Mouse (Mus musculus): ENCODE measurements around the gene Olfr1222. TPM values are rescaled to one million over a fixed set of nuclear protein-coding genes. Genes with fewer than 3 reads are reported as not detected.
"Not testable (repeated sequence)": the region's sequence is repeated elsewhere in the genome, so short reads cannot be mapped to it uniquely, and the experiment has no call there.

Olfr1222 gene
- not detected for polyA plus RNA-seq (2012; fragmentation: generic; extraction: Trizol)
- long read RNA-seq, experiment 1 = 0 reads
- long read RNA-seq, experiment 2 = 0 reads

DNA sequence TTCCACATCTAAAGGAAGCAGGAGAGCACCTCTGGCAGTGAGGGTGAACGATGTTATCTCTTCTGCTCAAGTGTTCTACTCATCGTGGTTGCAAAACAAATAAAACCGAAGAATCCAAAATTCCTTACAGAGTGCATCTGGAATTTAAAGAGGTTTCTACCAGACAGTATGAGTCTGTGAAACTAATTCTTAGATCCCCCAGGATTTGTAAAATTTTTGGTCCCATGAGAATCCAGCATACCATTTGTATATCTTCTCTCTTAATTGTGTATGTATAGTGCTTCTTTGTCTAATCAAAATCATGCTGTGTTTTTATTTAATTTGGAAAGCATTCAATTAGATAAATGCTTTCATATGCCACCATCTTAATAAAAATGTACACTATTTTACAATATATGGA is at the start of gene Olfr1222:
Gene Olfr1222 (minus strand): TSS at position 101 of the 400 bp plus-strand sequence.
- no peak within 1 kb of the TSS for H3K4me3 ChIP-seq (ENCODE audit: insufficient read depth, poor library complexity, severe bottlenecking)
- H3K36me3 ChIP-seq (ENCODE audit: control insufficient read depth, insufficient read depth) = no peaks in the 10 kb centered on the region

DNA sequence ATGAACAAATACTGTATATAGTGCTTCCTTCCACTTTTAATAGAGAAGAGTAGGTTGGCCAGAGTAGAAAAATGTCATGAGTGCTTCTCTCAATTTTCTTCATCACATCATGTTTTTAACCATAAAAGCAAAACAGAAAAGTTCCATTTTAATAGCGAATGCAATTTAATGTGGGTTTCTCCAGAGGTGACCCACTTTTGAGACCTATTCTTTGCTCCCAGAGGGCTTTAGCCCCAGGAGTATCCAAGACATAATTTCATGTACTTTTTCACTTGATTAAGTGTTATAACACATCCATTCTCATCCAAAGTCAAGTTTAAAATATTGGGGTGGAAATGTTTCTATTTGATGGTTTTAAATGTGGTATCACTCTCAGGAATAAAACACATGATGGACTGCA is 41.7 kb upstream of the Olfr1222 start, which contains the start of gene Olfr1225:
Gene Olfr1225 (minus strand): TSS at position 101 of the 400 bp plus-strand sequence.
- no peak within 1 kb of the TSS for H3ac ChIP-seq (ENCODE audit: control insufficient read depth, insufficient read length, low read depth)
- TF ChIP-seq MAX (IDR thresholded peaks at IDR 0.05) (no peak), FOSL1 (IDR thresholded peaks at IDR 0.05; ENCODE audit: insufficient read depth, low read length, poor library complexity, severe bottlenecking) (no peak), MYOD1 (IDR thresholded peaks at IDR 0.05; ENCODE audit: control insufficient read depth, insufficient read length, low read depth) (no peak), CEBPB (IDR thresholded peaks at IDR 0.05; ENCODE audit: low read depth) (no peak), MYOG (IDR thresholded peaks at IDR 0.05; ENCODE audit: control insufficient read depth, extremely low read depth, insufficient read length) (no peak), USF1 (IDR thresholded peaks at IDR 0.05; ENCODE audit: low read depth) (no peak), CTCF (IDR thresholded peaks at IDR 0.05; ENCODE audit: control insufficient read depth, insufficient read depth, insufficient read length) (no peak)
- H3K79me3 ChIP-seq (ENCODE audit: low read depth) = no peaks in the 10 kb centered on the region
- no peaks in the 10 kb centered on the region for H3K36me3 ChIP-seq (ENCODE audit: control insufficient read depth, insufficient read depth)
- H3K79me2 ChIP-seq (ENCODE audit: control insufficient read depth, insufficient read depth) = no peaks in the 10 kb centered on the region
- no peaks in the 10 kb centered on the region for H3K27me3 ChIP-seq (ENCODE audit: control insufficient read depth, insufficient read depth, insufficient read length)
- H3K4me3 ChIP-seq (ENCODE audit: insufficient read depth, poor library complexity, severe bottlenecking) = no peak within 1 kb of the TSS

More for the DNA sequence above, at the start of gene Olfr1222:
- Histone ChIP-seq H3K79me2 (ENCODE audit: control insufficient read depth, insufficient read depth) (no peaks in the 10 kb centered on the region), H3K27me3 (ENCODE audit: control insufficient read depth, insufficient read depth, insufficient read length) (no peaks in the 10 kb centered on the region), H3ac (ENCODE audit: control insufficient read depth, insufficient read length, low read depth) (no peak within 1 kb of the TSS), H3K79me3 (ENCODE audit: low read depth) (no peaks in the 10 kb centered on the region)
- no peak for TF ChIP-seq CEBPB (IDR thresholded peaks at IDR 0.05; ENCODE audit: low read depth)
- no peak for TF ChIP-seq CTCF (IDR thresholded peaks at IDR 0.05; ENCODE audit: control insufficient read depth, insufficient read depth, insufficient read length)
- no peak for TF ChIP-seq MYOD1 (IDR thresholded peaks at IDR 0.05; ENCODE audit: control insufficient read depth, insufficient read length, low read depth)
- no peak for TF ChIP-seq FOSL1 (IDR thresholded peaks at IDR 0.05; ENCODE audit: insufficient read depth, low read length, poor library complexity, severe bottlenecking)
- no peak for TF ChIP-seq MYOG (IDR thresholded peaks at IDR 0.05; ENCODE audit: control insufficient read depth, extremely low read depth, insufficient read length)

- H3K4me3 ChIP-seq (ENCODE audit: insufficient read depth, poor library complexity, severe bottlenecking); H3K36me3 ChIP-seq (ENCODE audit: control insufficient read depth, insufficient read depth); H3K27me3 ChIP-seq (ENCODE audit: control insufficient read depth, insufficient read depth, insufficient read length); H3ac ChIP-seq (ENCODE audit: control insufficient read depth, insufficient read length, low read depth); H3K79me3 ChIP-seq (ENCODE audit: low read depth); H3K79me2 ChIP-seq (ENCODE audit: control insufficient read depth, insufficient read depth): not testable (repeated sequence)
Measured at GRCm38 (mm10) chr2:89164711-89165110, 31.9 kb upstream of the Olfr1222 start.

DNA sequence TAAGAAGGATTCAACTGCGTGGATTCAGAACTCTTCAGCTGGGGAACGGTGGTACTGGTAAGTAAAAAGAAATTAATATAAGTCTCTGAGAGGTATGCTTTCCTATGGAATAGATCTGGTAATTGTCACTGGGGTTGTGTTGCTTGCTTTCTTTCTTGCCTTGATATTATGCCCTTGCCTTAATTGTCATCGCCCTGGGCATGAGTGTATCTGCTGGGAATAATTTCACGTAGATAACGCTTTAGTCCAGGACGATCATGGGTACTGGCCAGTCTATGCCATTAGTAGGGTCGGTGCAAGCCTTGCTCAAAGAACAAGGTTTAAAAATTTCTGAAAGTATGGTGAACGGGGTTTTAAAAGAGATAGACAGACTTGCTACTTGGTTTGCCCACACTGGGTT is 31.1 kb upstream of the Olfr1222 start, which contains the start of gene Olfr1224-ps1:
Gene Olfr1224-ps1 (minus strand): TSS at position 101 of the 400 bp plus-strand sequence.
- not testable (repeated sequence) for H3K79me2 ChIP-seq (ENCODE audit: control insufficient read depth, insufficient read depth); H3K36me3 ChIP-seq (ENCODE audit: control insufficient read depth, insufficient read depth); H3K79me3 ChIP-seq (ENCODE audit: low read depth); H3K27me3 ChIP-seq (ENCODE audit: control insufficient read depth, insufficient read depth, insufficient read length); H3ac ChIP-seq (ENCODE audit: control insufficient read depth, insufficient read length, low read depth); H3K4me3 ChIP-seq (ENCODE audit: insufficient read depth, poor library complexity, severe bottlenecking)

GRCm38 (mm10) chr2:89151460-89151859 is 18.6 kb upstream of the Olfr1222 start, which contains the start of gene Olfr1223:
Olfr1223 (minus strand) TSS chr2:89151560.
- no peak within 1 kb of the TSS for H3K4me3 ChIP-seq (ENCODE audit: insufficient read depth, poor library complexity, severe bottlenecking)
- H3ac ChIP-seq (ENCODE audit: control insufficient read depth, insufficient read length, low read depth) = no peak within 1 kb of the TSS
- no peaks in the 10 kb centered on the region for H3K79me2 ChIP-seq (ENCODE audit: control insufficient read depth, insufficient read depth)
- TF ChIP-seq CEBPB (IDR thresholded peaks at IDR 0.05; ENCODE audit: low read depth) (no peak), MYOG (IDR thresholded peaks at IDR 0.05; ENCODE audit: control insufficient read depth, extremely low read depth, insufficient read length) (no peak), MYOD1 (IDR thresholded peaks at IDR 0.05; ENCODE audit: control insufficient read depth, insufficient read length, low read depth) (no peak), MAX (IDR thresholded peaks at IDR 0.05) (no peak), CTCF (IDR thresholded peaks at IDR 0.05; ENCODE audit: control insufficient read depth, insufficient read depth, insufficient read length) (no peak), FOSL1 (IDR thresholded peaks at IDR 0.05; ENCODE audit: insufficient read depth, low read length, poor library complexity, severe bottlenecking) (no peak)
- H3K36me3 ChIP-seq (ENCODE audit: control insufficient read depth, insufficient read depth) = no peaks in the 10 kb centered on the region
- H3K27me3 ChIP-seq (ENCODE audit: control insufficient read depth, insufficient read depth, insufficient read length) = no peaks in the 10 kb centered on the region
- H3K79me3 ChIP-seq (ENCODE audit: low read depth) = no peaks in the 10 kb centered on the region

DNA sequence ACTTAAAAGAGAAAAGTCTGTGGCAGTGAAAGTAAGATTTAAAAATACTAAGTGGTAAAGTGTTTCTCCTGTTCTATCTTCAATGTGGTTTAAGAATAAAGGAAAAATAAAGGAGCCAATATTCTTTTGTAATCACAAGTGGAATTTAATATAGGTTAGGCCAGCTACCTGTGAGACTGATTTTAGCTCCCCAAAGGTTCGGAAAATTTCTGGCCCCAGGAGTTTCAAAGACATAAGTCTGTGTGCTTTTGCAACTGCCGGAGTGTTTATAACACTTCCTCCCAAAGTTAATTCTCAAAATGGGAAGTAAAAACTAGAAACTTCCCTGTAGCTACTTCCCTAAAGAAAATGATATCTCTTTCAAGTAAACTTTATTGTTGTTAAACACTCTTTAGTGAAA is 15.7 kb downstream of the Olfr1222 start, which contains the start of gene Olfr1221:
Gene Olfr1221 (minus strand): TSS at position 101 of the 400 bp plus-strand sequence.
- Histone ChIP-seq H3K4me3 (ENCODE audit: insufficient read depth, poor library complexity, severe bottlenecking) (no peak within 1 kb of the TSS), H3K79me2 (ENCODE audit: control insufficient read depth, insufficient read depth) (no peaks in the 10 kb centered on the region), H3K36me3 (ENCODE audit: control insufficient read depth, insufficient read depth) (no peaks in the 10 kb centered on the region), H3K27me3 (ENCODE audit: control insufficient read depth, insufficient read depth, insufficient read length) (no peaks in the 10 kb centered on the region), H3ac (ENCODE audit: control insufficient read depth, insufficient read length, low read depth) (no peak within 1 kb of the TSS), H3K79me3 (ENCODE audit: low read depth) (no peaks in the 10 kb centered on the region)
- TF ChIP-seq FOSL1 (IDR thresholded peaks at IDR 0.05; ENCODE audit: insufficient read depth, low read length, poor library complexity, severe bottlenecking) = no peak
- TF ChIP-seq CEBPB (IDR thresholded peaks at IDR 0.05; ENCODE audit: low read depth) = no peak
- TF ChIP-seq MYOG (IDR thresholded peaks at IDR 0.05; ENCODE audit: control insufficient read depth, extremely low read depth, insufficient read length) = no peak
